Mouse (Mus musculus) adrenal gland, adult (tissue): ENCODE data around the gene Kpna1.
"Not testable (repeated sequence)": the region's sequence is repeated elsewhere in the genome, so short reads cannot be mapped to it uniquely, and the experiment has no call there.

Experiments
- DNase-seq, 2 experiments: peaks; one replicate each; pipeline ENCODE4 v3.0.0; 2022 to 2023; ENCODE audit warnings: low spot score in 1 of 2; ENCODE audit not compliant: inconsistent age in 2 of 2

Gene Kpna1

DNA sequence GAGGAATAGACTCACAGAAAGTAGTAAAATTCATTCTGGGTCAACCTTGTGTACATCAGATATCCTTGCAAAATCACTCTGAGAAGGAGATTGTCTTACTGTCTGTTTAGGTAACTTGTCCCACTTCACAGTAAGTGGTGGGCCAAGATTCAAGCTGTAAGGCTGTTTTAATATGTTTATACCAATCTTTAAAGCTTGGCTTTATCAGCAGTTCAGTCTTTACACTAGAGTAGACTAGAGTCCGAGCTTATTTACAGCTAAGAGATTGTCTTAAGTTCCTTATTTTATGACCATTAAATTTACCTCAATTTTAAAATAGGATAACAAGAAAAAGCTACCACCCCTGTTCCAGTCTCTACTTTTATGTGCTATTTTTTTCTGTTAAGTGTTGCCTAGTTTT is 9.4 kb downstream of the Kpna1 start:
- no peak for DNase-seq

GRCm38 (mm10) chr16:35992391-35992790 is 13.8 kb downstream of the Kpna1 start:
- no peak for DNase-seq

- no peak for DNase-seq
These were observed 14.8 kb downstream of the Kpna1 start for GRCm38 (mm10) chr16:35993316-35993715.

- not testable (repeated sequence) for DNase-seq
These were observed 20.3 kb downstream of the Kpna1 start for GRCm38 (mm10) chr16:35998852-35999251.

DNA sequence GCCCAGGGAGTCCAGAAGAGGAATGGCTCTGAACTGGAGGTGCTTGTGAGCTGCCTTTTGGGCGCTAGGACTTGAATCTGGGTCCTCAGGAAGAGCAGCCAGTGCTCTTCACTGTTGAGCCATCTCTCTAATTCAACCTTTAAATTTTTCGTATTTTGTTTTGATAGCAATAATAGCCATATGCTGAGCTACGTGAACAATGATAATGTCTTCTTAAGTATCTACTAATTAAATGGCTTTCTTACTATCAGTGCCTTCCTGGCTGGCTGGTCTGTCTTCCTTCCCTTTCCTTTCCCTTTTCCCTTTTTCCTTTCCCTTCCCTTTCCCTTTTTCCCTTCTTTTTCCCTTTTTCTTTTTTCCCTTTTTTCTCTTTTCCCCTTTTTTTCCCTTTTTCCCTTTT is 29.8 kb downstream of the Kpna1 start:
- DNase-seq: no peak

- no peak for DNase-seq
These were observed 37.8 kb downstream of the Kpna1 start for GRCm38 (mm10) chr16:36016335-36016734.

DNA sequence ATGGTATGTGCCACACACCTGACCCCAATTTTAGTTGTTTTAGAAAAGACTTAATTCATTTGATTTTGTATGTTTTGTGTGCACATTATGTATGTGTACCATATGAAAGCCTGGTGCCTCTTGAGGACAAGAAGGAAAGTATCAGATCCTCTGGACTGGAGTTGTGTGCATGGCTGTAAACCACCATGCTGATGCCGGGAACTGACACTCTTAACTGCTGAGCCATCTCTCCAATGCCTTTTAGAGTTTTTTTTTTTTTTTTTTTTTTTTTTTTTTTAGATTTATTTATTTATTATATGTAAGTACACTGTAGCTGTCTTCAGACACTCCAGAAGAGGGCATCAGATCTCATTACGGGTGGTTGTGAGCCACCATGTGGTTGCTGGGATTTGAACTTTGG is 49.6 kb downstream of the Kpna1 start:
- not testable (repeated sequence) for DNase-seq

DNA sequence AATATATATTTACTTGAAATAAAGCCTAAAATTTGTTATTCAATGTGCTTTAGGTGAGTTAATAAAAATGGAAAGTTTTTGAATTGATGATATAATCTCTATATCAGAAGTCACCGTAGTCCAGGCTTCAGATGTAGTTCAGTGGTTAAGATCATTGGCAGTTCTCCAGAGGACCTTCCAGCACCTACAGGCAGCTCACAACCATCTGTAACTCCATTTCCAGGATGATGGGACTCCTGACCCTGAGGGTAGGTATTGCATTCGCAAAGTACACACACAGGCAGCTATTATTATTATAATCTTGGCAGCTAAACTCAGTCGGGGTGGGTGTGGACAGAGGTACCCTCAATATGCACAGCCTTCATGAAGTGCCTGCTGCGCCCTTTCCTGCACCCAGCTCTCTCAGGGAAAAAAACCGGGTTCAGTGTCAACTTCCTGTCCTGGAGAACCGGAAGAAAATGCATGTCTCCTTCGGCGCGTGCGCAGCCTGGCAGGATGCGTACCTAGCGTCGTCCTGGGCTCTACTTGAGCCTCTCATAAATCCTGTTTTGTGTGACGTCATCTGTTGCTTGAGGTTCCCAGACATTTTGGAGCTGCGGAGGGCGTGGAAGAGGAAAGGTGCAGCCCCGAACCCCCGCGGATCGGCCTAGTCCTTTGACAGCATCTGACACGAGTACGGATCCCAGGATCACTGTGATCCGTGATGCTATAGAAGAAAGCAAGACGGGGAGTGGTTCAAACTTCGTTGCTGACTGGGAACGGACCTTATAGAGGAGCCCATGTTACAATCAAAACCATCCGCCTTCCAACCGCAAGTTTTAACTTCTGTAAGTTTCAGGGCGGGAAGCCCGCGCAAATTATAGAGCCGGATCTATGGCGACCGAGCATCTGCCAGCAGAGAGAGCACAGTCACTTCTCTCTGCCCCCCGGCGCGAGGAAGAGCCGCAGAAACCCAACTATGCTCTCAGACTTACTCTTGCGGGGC is 62.4 kb downstream of the Kpna1 start, which contains the start of gene Wdr5b:
TSS of gene Wdr5b (plus strand) at position 551 of the 985 bp plus-strand sequence.
- DNase-seq: peak; percentile 94 to 97

DNA sequence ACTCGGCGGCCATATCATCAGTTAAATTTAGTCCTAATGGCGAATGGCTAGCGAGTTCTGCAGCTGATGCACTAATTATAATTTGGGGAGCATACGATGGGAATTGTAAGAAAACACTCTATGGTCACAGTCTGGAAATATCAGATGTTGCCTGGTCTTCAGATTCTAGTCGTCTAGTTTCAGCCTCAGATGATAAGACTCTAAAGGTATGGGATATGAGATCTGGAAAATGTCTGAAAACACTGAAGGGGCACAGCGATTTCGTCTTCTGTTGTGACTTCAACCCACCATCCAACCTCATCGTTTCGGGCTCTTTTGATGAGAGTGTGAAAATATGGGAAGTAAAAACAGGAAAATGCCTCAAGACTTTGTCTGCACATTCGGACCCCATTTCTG is 63.1 kb downstream of the Kpna1 start:
- no peak for DNase-seq

DNA sequence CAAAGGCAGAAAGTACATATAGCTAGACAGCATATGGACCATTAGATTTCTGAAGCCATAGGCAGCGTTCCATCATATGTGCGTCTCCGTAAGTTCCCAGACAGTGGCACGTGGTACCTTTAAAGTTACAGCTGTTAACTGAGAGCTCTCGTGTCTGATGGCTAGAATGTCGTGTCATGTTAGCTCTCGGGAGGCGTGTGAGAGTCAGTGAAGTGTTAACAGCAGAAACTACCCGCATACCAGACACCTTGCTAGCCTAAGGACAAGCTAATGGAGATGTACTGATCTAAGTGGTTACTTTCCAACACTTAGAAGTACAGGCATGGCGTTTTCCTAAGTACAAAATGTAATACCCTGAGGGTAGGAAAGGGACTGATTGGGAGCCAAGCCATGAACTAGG is 64.5 kb downstream of the Kpna1 start:
- no peak for DNase-seq

GRCm38 (mm10) chr16:36043964-36044363 is 65.4 kb downstream of the Kpna1 start:
- no peak for DNase-seq

GRCm38 (mm10) chr16:36047538-36047937 is 69.0 kb downstream of the Kpna1 start:
- DNase-seq: no peak

- no peak for DNase-seq
These were observed 72.9 kb downstream of the Kpna1 start for GRCm38 (mm10) chr16:36051491-36051890.

DNA sequence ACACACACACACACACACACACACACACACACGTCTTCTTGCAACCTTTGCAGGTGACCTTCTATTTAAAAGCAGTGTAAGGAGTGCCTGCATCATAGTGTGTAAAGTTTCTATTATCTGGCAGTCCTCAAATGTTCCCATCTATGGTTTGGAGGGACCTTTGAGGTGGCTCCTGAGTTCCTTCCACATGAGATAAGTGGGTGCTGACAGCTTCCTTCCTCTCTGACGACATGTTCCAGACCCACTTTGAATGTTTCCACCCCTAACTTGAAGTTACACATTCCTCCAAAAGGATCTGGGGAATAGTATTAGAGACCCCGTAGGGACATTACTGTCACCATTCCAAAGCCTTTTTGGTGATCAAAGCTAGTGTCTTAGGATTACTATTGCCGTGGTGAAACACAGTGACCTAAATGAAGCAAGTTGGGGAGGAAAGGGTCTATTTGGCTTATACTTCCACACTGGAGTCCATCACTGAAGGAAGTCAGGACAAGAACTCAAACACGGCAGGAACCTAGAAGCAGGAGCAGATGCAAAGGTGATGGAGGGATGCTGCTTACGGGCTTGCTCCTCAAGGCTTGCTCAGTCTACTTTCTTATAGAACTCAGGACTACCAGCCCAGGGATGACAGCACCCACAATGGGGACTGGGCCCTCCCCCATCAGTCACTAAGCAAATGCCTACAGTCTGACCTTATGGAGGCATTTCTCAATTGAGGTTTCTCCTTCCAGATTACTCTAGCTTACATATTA is 75.2 kb downstream of the Kpna1 start:
- DNase-seq: no peak

DNA sequence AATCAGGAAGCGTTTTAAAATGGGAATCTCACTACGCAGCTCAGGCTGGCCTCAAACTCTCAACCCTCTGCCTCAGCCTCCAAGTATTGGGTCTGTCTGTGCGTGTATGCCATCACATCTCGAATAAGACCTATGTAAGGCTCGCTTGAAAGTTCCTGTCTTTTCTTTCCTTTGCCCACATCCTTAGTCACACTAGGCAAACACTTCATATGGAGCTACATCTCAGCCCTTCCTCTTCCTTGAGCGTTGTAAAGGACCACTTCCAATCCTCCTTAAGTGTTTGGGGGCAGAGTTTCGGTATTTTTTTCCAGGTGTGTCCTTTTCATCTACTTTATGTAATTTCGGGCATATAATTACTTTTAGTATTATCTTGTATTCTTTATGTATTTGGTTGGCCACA is 76.4 kb downstream of the Kpna1 start:
- no peak for DNase-seq

- DNase-seq: peak in 1 of 2 experiments; percentile 77
These were observed 77.9 kb downstream of the Kpna1 start for GRCm38 (mm10) chr16:36056416-36056815.

DNA sequence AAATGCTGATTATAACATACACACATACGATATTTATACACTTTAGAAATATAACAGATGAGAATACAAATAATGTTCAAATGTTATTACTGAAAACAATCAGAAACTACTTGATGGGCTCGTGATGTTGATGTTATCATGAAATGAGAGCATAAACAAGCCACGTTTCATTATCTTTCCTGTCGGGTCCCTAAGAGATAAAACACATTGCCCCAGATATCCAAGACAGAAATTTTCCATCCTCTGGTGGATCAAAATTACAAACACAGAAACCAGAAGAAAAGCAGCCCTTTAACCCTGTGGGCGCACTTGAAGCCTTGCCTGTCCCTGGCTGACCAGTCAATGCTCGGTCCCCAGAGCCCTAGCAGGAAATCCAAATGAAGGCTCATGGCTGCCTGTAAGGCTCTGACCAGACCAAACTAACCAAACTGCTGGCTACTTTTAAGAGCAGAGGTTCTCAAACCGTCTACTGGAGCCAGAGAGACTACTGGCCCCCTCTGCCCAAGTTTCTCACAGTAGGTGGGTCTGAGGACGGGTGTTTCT is 79.5 kb downstream of the Kpna1 start:
- DNase-seq: peak in 1 of 2 experiments; percentile 47

DNA sequence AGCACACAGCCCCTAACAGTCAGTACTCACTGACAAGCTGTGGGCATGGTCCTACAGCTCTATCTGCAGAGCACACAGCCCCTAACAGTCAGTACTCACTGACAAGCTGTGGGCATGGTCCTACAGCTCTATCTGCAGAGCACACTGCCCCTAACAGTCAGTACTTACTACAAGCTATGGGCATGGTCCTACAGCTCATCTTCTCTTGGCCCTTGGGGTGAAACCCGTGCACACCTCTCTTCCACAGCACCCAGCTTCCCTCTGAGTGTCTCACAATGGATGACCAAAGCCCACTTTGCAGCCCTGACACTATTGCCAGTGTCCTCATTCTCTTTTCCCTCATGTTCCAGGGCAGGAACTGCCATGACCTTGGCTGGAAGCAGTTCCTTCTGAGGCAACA is 84.0 kb downstream of the Kpna1 start:
- DNase-seq: not testable (repeated sequence)

DNA sequence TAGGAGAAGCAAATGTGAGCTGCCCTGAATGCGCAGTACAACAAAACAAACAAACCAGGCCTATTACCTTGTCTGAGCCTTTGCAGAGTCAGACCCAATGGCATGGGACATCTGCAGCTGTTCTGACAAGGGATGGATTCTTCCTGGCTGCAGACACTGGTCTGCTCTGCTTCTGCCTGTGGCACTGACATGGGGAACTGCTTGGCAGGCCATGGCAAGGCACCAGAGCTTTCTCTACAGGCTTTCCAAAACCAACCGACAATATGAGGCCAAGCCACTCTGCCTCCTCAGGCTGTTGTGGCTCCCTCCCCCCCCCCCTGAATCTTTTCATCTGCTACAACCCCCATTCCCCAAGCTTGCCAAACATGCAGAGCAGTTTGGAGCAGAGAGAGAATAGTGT is 84.8 kb downstream of the Kpna1 start:
- no peak for DNase-seq

DNA sequence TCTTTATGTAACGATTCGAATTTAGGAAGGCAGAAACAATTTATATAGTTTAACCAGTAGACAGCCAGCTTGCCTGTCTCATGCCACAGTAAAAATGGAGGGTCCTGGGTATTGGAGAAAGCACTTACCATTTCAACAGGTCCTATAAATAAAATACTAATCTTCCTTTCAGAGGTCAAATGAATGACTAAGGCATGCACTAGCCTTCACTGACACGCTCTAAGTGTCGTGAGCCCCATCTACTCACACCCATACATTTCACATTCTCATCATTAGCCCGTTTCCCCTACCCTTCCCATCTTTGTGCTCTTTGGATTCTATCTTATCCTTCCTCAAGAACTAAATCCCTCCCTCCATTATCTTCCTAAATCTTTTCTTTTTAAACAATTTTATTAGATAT is 86.4 kb downstream of the Kpna1 start:
- no peak for DNase-seq

DNA sequence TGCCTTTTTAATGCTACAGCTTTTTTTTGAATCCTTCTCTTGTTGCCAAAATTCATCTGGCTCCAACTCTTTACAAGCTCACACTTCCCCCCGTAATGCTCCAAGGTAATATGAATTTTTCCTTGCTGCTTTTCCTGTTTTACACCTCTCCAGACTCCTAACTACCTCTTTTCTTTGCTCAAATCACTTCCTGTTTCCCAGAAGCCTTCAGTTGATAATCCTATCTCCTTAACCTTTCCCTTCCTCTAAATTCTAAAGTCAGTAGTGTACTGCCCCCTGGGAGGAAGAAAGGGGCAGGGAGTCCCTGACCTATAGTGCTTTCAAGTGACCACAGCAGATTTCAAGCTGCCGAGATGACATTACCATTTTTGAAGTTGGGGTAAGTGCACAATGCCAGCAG is 89.1 kb downstream of the Kpna1 start:
- peak; percentile 24 to 46 for DNase-seq

DNA sequence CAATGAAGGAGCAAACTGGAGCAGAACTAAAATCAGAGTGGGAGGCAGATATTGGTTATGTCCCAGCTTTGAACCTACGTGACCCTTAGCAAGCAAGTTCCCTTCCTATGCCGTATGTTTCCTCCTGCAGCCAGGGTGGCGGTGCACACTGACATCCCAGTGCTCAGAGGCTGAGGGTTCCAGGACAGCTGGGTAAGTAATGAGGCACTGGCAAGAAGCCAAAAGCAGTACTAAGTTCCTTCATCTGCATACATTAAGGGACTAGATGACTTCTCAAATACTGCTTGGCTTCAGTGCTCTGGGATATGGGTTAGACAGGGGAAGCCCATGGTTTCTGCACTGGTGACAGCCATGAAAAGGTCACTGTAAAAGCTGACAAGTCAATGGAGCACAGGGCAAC is 89.8 kb downstream of the Kpna1 start:
- DNase-seq: no peak
